Mouse (Mus musculus) heart, adult 2 months (tissue): ENCODE results near the gene Spint5.
"Not testable (repeated sequence)": the region's sequence is repeated elsewhere in the genome, so short reads cannot be mapped to it uniquely, and the experiment has no call there.

Experiments
- CTCF ChIP-seq: fragments of 200-600 bp; IDR thresholded peaks from 2 replicates; pipeline ENCODE4 v1.8.1; 2022; ENCODE audit warnings: antibody characterized with exemption, mild to moderate bottlenecking, moderate library complexity
- POLR2A ChIP-seq: fragments of 200-500 bp; IDR thresholded peaks from 2 replicates; pipeline ENCODE4 v1.6.1; 2011; ENCODE audit warnings: mild to moderate bottlenecking, low read depth, low read length, control low read depth; ENCODE audit not compliant: insufficient read depth

DNA sequence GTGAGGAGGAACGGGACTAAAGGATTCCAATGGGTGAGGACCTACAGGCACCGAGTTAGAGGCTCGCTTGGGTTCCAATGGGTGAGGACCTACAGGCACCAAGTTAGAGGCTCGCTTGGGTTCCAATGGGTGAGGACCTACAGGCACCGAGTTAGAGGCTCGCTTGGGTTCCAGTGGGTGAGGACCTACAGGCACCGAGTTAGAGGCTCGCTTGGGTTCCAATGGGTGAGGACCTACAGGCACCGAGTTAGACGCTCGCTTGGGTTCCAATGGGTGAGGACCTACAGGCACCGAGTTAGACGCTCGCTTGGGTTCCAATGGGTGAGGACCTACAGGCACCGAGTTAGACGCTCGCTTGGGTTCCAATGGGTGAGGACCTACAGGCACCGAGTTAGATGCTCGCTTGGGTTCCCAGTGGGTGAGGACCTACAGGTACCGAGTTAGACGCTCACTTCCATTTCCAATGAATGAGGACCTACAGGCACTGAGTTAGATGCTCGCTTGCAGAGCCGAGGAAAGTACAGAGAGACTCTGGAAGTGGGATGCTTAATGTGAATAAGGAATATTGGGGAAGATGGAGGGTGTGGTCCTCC lies 1.2 kb downstream of the Spint5 start:
- not testable (repeated sequence) for TF ChIP-seq CTCF, POLR2A
